Mouse (Mus musculus): ENCODE measurements around the gene Bpifb4. TPM values are rescaled to one million over a fixed set of nuclear protein-coding genes. Genes with fewer than 3 reads are reported as not detected.

Bpifb4 gene
- not detected for total RNA-seq (2018; cell fraction: chromatin; rRNA removed)
- not detected for total RNA-seq (2018; cell fraction: cytosol; rRNA removed)
- not detected for total RNA-seq (2018; cell fraction: nucleus; rRNA removed)
- not detected in 3 replicates for polyA plus RNA-seq (2018)

- no peaks in the 10 kb centered on the region for H3K36me3 ChIP-seq (ENCODE audit: inconsistent target)
- no peak within 1 kb of the TSS for H3K27ac ChIP-seq
- no peak within 1 kb of the TSS for H3K4me3 ChIP-seq (ENCODE audit: inconsistent target)
- H3K79me2 ChIP-seq (ENCODE audit: inconsistent target), result no peaks in the 10 kb centered on the region
- WGBS (ENCODE audit: missing documents), result 3% methylated on average over 5 of the region's 5 CpGs
These were observed at the start of gene Bpifb4 for GRCm38 (mm10) chr2:153937843-153938242. Gene Bpifb4, plus strand, starts transcription at chr2:153938212.

DNA sequence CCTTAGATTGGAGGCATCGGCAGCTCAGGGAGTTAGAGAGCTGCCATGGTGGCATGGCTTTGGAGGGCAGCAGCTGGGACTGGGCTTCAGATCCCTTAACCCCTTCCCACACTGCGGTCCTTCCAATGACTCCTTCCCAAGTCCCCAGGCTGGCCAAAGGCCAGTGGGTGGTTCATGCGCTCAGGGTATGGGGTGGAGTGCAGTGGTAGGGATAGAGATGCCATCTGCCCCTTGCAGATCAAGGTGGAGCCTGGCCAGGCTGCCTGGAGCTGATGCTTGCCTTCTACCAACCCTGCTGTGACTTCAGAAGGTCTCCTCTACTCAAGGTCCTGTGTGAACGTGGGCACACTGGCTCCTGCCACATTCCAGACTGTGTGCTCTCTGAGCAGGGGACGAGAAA lies 38.9 kb upstream of the Bpifb4 start:
- no peak overlapping the region for H3K27ac ChIP-seq
- H3K36me3 ChIP-seq (ENCODE audit: inconsistent target), result no peaks in the 10 kb centered on the region
- 92% methylated on average over 5 of the region's 5 CpGs for WGBS (ENCODE audit: missing documents)
- no peaks in the 10 kb centered on the region for H3K79me2 ChIP-seq (ENCODE audit: inconsistent target)
- no peak overlapping the region for H3K4me3 ChIP-seq (ENCODE audit: inconsistent target)

- H3K36me3 ChIP-seq (ENCODE audit: inconsistent target), result no peaks in the 10 kb centered on the region
- WGBS (ENCODE audit: missing documents), result 88% methylated on average over 4 of the region's 4 CpGs
- no peak within 1 kb of the TSS for H3K27ac ChIP-seq
- H3K79me2 ChIP-seq (ENCODE audit: inconsistent target), result no peaks in the 10 kb centered on the region
- no peak within 1 kb of the TSS for H3K4me3 ChIP-seq (ENCODE audit: inconsistent target)
These were observed 37.9 kb upstream of the Bpifb4 start, which contains the start of gene Bpifb6 for GRCm38 (mm10) chr2:153900088-153900487. Gene Bpifb6, plus strand, starts transcription at chr2:153900388.

DNA sequence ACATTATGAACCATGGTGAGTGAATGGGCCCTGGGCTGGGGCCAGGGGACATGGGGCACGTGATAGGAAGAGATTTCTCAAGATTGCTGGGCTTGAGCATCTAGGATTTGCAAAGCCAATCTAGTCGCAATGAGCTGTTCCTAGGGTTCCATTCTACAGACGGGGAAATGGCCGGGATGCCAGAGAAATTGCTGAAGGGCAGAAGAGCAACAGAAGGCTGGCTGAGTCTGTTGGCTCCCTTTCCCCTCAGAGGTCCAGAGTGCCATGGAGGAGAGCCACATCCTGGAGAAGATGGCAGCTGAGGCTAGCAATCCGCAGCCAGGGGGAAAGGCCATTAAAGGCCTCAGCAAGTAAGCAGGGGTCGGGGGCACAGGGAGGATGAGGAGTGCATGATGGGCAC lies 35.3 kb upstream of the Bpifb4 start:
- Histone ChIP-seq H3K79me2 (ENCODE audit: inconsistent target) (no peaks in the 10 kb centered on the region), H3K27ac (no peak overlapping the region), H3K36me3 (ENCODE audit: inconsistent target) (no peaks in the 10 kb centered on the region), H3K4me3 (ENCODE audit: inconsistent target) (no peak overlapping the region)
- 77% methylated on average over 6 of the region's 6 CpGs for WGBS (ENCODE audit: missing documents)

DNA sequence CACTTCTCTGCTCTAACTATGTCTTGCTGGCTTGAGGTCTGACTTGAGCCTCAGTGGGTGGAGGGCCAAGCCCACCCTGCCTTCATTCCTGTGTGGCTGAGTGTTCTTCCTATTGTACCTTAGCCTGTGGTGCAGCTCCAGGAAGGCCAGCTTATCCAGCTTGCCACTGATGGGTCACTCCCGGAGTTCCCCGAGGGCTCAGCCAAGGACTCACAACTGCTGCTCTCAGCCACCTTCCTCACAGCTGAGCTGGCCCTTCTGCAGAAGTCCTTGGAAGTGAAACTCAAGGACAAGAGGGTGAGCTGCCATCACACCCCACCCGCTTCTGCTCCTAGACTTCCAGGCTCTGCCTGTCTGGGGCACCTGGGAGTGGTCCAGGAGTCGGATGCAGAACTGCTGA lies 31.4 kb upstream of the Bpifb4 start:
- Histone ChIP-seq H3K79me2 (ENCODE audit: inconsistent target) (no peaks in the 10 kb centered on the region), H3K27ac (no peak overlapping the region), H3K4me3 (ENCODE audit: inconsistent target) (no peak overlapping the region), H3K36me3 (ENCODE audit: inconsistent target) (no peaks in the 10 kb centered on the region)
- 89% methylated on average over 4 of the region's 4 CpGs for WGBS (ENCODE audit: missing documents)

GRCm38 (mm10) chr2:153914151-153914550 lies 23.9 kb upstream of the Bpifb4 start:
- no peaks in the 10 kb centered on the region for H3K79me2 ChIP-seq (ENCODE audit: inconsistent target)
- 13% methylated on average over 5 of the region's 5 CpGs for WGBS (ENCODE audit: missing documents)
- no peak overlapping the region for H3K4me3 ChIP-seq (ENCODE audit: inconsistent target)
- H3K36me3 ChIP-seq (ENCODE audit: inconsistent target), result no peaks in the 10 kb centered on the region
- no peak overlapping the region for H3K27ac ChIP-seq

DNA sequence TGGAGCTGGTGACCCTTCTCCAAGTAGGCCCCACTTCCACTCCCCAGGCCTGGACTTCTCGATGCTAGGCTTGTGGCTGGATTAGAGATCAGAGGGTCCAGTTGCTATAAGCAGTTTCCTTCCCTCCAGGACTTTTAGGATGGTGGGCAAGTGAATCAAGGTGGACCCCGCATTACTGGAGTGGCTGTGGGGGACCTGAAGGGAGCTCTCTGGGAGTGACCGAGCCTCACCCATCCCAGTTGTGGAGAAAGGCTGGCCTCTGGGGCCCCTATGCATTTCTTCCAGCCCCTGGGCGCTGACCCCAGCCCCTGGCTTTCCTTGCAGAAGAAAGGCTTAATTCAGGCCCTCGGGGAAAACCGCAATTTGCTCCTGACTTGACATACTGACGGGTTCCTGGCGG lies 20.1 kb upstream of the Bpifb4 start, which contains the start of gene Bpifb3:
Bpifb3 (plus strand) TSS at position 301 of the 400 bp plus-strand sequence.
- WGBS (ENCODE audit: missing documents), result 91% methylated on average over 8 of the region's 8 CpGs
- no peak within 1 kb of the TSS for H3K27ac ChIP-seq
- no peak within 1 kb of the TSS for H3K4me3 ChIP-seq (ENCODE audit: inconsistent target)
- H3K79me2 ChIP-seq (ENCODE audit: inconsistent target), result no peaks in the 10 kb centered on the region
- H3K36me3 ChIP-seq (ENCODE audit: inconsistent target), result no peaks in the 10 kb centered on the region

GRCm38 (mm10) chr2:153921246-153921645 lies 16.8 kb upstream of the Bpifb4 start:
- no peak overlapping the region for H3K4me3 ChIP-seq (ENCODE audit: inconsistent target)
- no peaks in the 10 kb centered on the region for H3K79me2 ChIP-seq (ENCODE audit: inconsistent target)
- no peak overlapping the region for H3K27ac ChIP-seq
- H3K36me3 ChIP-seq (ENCODE audit: inconsistent target), result no peaks in the 10 kb centered on the region
- 84% methylated on average over 6 of the region's 6 CpGs for WGBS (ENCODE audit: missing documents)

GRCm38 (mm10) chr2:153929871-153930413 lies 8.1 kb upstream of the Bpifb4 start:
- H3K79me2 ChIP-seq (ENCODE audit: inconsistent target), result no peaks in the 10 kb centered on the region
- no peaks in the 10 kb centered on the region for H3K36me3 ChIP-seq (ENCODE audit: inconsistent target)
- H3K27ac ChIP-seq, result no peak overlapping the region
- 41% methylated on average over 3 of the region's 3 CpGs for WGBS (ENCODE audit: missing documents)
- H3K4me3 ChIP-seq (ENCODE audit: inconsistent target), result no peak overlapping the region

GRCm38 (mm10) chr2:153931125-153931524 lies 6.9 kb upstream of the Bpifb4 start:
- WGBS (ENCODE audit: missing documents), result 89% methylated on average over 6 of the region's 6 CpGs
- Histone ChIP-seq H3K4me3 (ENCODE audit: inconsistent target) (no peak overlapping the region), H3K36me3 (ENCODE audit: inconsistent target) (no peaks in the 10 kb centered on the region), H3K79me2 (ENCODE audit: inconsistent target) (no peaks in the 10 kb centered on the region), H3K27ac (no peak overlapping the region)

GRCm38 (mm10) chr2:153933311-153933710 lies 4.7 kb upstream of the Bpifb4 start:
- H3K4me3 ChIP-seq (ENCODE audit: inconsistent target), result no peak overlapping the region
- WGBS (ENCODE audit: missing documents), result 86% methylated on average over 6 of the region's 6 CpGs
- H3K36me3 ChIP-seq (ENCODE audit: inconsistent target), result no peaks in the 10 kb centered on the region
- no peak overlapping the region for H3K27ac ChIP-seq
- H3K79me2 ChIP-seq (ENCODE audit: inconsistent target), result no peaks in the 10 kb centered on the region

DNA sequence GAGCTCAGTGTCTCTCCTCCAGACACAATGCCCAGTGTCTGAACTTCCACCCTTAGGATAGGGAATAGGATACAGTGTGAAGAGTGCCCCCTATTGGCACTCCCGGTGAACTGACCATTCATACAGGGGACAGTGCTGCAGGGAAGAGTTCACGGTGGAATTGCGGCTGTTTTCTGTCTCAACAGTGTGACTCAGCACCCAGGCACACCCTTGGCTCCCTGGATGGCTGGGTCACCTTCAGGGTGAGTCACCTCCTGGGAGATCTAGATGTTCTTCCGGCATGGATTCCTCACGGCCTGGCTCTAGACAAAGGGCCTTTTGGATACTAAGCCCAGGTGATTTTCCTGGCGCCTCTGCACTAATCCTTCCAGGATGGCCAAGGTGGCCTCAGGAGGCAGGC lies 2.7 kb upstream of the Bpifb4 start:
- Histone ChIP-seq H3K79me2 (ENCODE audit: inconsistent target) (no peaks in the 10 kb centered on the region), H3K27ac (no peak overlapping the region), H3K36me3 (ENCODE audit: inconsistent target) (no peaks in the 10 kb centered on the region), H3K4me3 (ENCODE audit: inconsistent target) (no peak overlapping the region)
- 86% methylated on average over 6 of the region's 6 CpGs for WGBS (ENCODE audit: missing documents)

GRCm38 (mm10) chr2:153943537-153943936 lies 5.5 kb downstream of the Bpifb4 start:
- Histone ChIP-seq H3K27ac (no peak overlapping the region), H3K36me3 (ENCODE audit: inconsistent target) (no peaks in the 10 kb centered on the region), H3K4me3 (ENCODE audit: inconsistent target) (no peak overlapping the region), H3K79me2 (ENCODE audit: inconsistent target) (no peaks in the 10 kb centered on the region)
- WGBS (ENCODE audit: missing documents), result 29% methylated on average over 3 of the region's 3 CpGs

DNA sequence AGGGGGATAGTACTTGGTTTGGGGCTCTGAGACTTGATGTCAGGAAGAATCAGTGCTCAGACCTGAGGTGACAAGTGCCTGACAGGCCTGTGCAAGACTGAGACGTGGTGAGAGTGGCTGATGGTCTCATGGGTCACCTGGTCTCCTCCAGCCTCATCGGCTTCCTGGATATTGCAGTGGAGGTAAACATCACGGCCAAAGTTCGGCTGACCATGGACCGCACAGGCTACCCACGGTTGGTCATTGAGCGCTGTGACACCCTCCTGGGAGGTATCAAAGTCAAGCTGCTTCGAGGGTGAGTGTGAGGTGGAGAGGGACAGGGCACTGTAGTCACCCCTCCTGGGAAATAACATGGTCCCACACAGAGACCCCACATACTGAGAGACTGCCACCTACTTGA lies 6.6 kb downstream of the Bpifb4 start:
- 71% methylated on average over 8 of the region's 8 CpGs for WGBS (ENCODE audit: missing documents)
- Histone ChIP-seq H3K79me2 (ENCODE audit: inconsistent target) (no peaks in the 10 kb centered on the region), H3K36me3 (ENCODE audit: inconsistent target) (no peaks in the 10 kb centered on the region), H3K4me3 (ENCODE audit: inconsistent target) (no peak overlapping the region), H3K27ac (no peak overlapping the region)

DNA sequence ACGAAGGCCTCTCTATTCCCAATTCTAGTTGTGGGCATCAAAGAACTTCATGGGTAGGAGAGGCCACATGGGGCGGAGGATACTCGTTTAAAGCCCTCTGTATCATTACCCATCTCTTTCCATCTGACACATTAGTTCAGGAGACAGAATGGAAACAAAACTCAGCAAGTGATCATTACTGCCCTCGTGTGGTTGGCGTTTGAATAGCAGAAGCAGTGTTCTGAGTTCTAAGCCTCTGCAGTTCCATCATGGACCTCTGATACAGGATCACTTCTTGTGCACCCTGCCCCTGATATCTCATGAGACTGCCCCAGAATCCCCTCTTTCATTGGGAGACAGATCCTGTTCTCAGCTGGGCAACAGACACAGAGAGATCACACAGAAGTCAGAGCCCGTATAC lies 14.9 kb downstream of the Bpifb4 start:
- Histone ChIP-seq H3K4me3 (ENCODE audit: inconsistent target) (no peak overlapping the region), H3K27ac (no peak overlapping the region), H3K79me2 (ENCODE audit: inconsistent target) (no peaks in the 10 kb centered on the region), H3K36me3 (ENCODE audit: inconsistent target) (no peaks in the 10 kb centered on the region)
- WGBS (ENCODE audit: missing documents), result 33% methylated on average over 6 of the region's 6 CpGs

DNA sequence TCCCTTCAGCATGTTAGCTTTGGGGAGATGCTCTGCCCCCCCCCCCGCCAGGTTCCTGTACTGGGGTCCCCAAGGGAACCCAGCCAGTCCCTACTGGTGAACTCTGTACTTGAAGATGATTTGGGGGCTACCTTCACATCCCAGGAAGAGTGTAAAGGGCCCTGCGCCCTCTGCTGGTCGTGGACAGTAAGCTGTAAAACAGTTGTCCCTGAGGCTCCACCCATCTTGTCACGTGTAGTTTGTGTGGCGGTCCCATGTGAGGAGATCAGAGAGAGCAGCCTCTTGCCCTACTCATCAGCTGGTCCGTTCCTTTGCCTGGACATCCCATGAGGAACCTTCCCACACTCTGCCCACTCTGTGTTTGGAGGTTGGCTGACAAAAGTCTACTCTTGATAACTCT lies 15.8 kb downstream of the Bpifb4 start:
- WGBS (ENCODE audit: missing documents), result 5% methylated on average over 6 of the region's 6 CpGs
- H3K27ac ChIP-seq, result no peak overlapping the region
- no peaks in the 10 kb centered on the region for H3K36me3 ChIP-seq (ENCODE audit: inconsistent target)
- H3K4me3 ChIP-seq (ENCODE audit: inconsistent target), result no peak overlapping the region
- no peaks in the 10 kb centered on the region for H3K79me2 ChIP-seq (ENCODE audit: inconsistent target)

Measured in macrophage (primary cell).